Mouse (Mus musculus) ES-Bruce4 (cell line): ENCODE results near the gene Gatad2a.

ENCODE experiments used
- CTCF ChIP-seq: IDR thresholded peaks from one replicate; pipeline ENCODE4 v1.8.1; 2011; ENCODE audit warnings: low read depth, low read length
- POLR2A ChIP-seq: IDR thresholded peaks from one replicate; pipeline ENCODE4 v1.8.1; 2011; ENCODE audit warnings: low read length; ENCODE audit not compliant: insufficient read depth

DNA sequence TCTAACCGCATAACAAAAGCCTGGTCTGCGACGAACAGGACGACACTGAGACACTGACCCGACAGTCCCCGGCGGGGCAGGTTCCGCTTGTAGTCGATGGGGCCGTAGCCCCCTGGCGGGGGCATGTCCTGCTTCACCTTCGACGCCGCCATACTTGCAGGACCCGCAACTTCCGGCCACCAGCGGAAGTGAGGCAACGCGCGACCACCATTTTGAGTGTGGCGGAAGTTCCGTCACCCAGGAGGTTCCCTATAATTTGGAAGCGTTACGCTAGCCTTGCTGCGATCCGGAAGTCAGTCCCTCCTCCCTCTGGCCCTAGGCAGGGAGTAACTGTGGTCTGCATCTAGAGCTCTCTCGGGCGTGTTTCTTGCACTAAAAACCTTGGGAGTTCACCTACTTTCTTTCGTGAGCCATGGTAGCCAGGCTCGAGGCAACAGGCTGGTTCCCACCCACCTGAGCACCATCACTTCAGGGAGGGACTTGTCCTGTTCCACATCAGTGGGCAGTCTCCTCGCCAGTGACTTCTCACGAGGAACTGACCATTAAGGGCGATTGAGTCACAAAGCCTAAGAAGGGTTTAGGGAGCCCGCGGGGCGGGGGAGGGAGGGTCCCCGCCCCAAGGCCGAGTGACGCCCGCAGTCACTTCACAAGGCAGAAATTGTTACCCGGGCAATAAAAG lies 94.6 kb downstream of the Gatad2a start:
- TF ChIP-seq CTCF (no peak), POLR2A (peak; percentile 48)
